Mouse (Mus musculus) ES-Bruce4 (cell line): ENCODE results near the gene Igf2r. TPM values are rescaled to one million over a fixed set of nuclear protein-coding genes. Genes with fewer than 3 reads are reported as not detected.

Experiments
- H3K27ac ChIP-seq: 2 replicates; pipeline ENCODE4 v1.5.1; 2012; ENCODE audit warnings: low read length, inconsistent platforms; ENCODE audit not compliant: insufficient read depth
- H3K27me3 ChIP-seq: 2 replicates; pipeline ENCODE4 v1.6.1; 2012; ENCODE audit warnings: mild to moderate bottlenecking, low read length, inconsistent platforms; ENCODE audit not compliant: control insufficient read depth, poor library complexity, insufficient read depth, severe bottlenecking
- H3K36me3 ChIP-seq: 2 replicates; pipeline ENCODE4 v1.6.1; 2012; ENCODE audit warnings: inconsistent platforms, mild to moderate bottlenecking, low read length, moderate library complexity; ENCODE audit not compliant: control insufficient read depth, poor library complexity, insufficient read depth, severe bottlenecking
- H3K4me1 ChIP-seq: one replicate; pipeline ENCODE4 v1.8.1; 2011; ENCODE audit warnings: low read length; ENCODE audit not compliant: control insufficient read depth, insufficient read depth
- H3K4me3 ChIP-seq: 2 replicates; pipeline ENCODE4 v1.5.1; 2011; ENCODE audit warnings: low read depth, mild to moderate bottlenecking, low read length
- H3K9ac ChIP-seq: 2 replicates; pipeline ENCODE4 v1.6.1; 2012; ENCODE audit warnings: low read depth, mild to moderate bottlenecking, inconsistent platforms; ENCODE audit not compliant: poor library complexity, severe bottlenecking
- H3K9me3 ChIP-seq: replicated peaks from 2 replicates; pipeline ENCODE4 v1.6.1; 2012; ENCODE audit warnings: mild to moderate bottlenecking, low read length, inconsistent platforms; ENCODE audit not compliant: control insufficient read depth, poor library complexity, insufficient read depth, severe bottlenecking
- CTCF ChIP-seq: IDR thresholded peaks from one replicate; pipeline ENCODE4 v1.8.1; 2011; ENCODE audit warnings: low read depth, low read length
- EP300 ChIP-seq: IDR thresholded peaks from 2 replicates; pipeline ENCODE4 v1.6.1; 2011; ENCODE audit warnings: low read depth, low read length; ENCODE audit not compliant: insufficient read depth
- POLR2A ChIP-seq: IDR thresholded peaks from one replicate; pipeline ENCODE4 v1.8.1; 2011; ENCODE audit warnings: low read length; ENCODE audit not compliant: insufficient read depth
- polyA plus RNA-seq: library from polyadenylated mRNA; stranded (reverse); fragments of >200 nt; gene quantifications from 2 replicates; pipeline ENCODE4 v1.2.4, GENCODE M21; 2011; ENCODE audit warnings: low read depth; ENCODE audit not compliant: missing spikeins, insufficient read depth, insufficient read length

Gene Igf2r
- polyA plus RNA-seq, 1 experiment = 61.4 TPM

DNA sequence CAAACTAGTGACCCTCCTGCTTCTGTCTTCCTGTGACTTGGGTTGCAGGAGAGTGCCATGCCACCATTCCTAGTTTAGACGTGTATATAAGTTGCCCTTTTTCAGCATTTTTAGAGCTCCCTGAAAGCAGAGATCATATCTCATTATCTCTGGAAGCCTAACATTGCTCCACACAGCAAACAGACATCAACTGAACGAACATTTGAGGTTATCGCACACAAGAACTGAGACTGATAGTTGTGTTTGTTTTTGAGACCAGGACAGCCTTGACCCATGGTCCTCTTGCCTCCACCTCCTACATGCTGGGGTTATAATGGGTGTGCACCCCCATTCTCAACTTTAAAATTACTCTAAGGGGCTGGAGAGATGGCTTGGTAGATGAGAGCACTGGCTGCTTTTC, 27.2 kb upstream of the Igf2r start:
- Histone ChIP-seq H3K4me1 (no peaks in the 10 kb centered on the region), H3K27ac (no peak overlapping the region), H3K9ac (no peak overlapping the region), H3K36me3 (no peaks in the 10 kb centered on the region), H3K27me3 (no peaks in the 10 kb centered on the region), H3K4me3 (no peak overlapping the region), H3K9me3 (no peaks in the 10 kb centered on the region)
- TF ChIP-seq POLR2A (no peak), CTCF (no peak), EP300 (no peak)

DNA sequence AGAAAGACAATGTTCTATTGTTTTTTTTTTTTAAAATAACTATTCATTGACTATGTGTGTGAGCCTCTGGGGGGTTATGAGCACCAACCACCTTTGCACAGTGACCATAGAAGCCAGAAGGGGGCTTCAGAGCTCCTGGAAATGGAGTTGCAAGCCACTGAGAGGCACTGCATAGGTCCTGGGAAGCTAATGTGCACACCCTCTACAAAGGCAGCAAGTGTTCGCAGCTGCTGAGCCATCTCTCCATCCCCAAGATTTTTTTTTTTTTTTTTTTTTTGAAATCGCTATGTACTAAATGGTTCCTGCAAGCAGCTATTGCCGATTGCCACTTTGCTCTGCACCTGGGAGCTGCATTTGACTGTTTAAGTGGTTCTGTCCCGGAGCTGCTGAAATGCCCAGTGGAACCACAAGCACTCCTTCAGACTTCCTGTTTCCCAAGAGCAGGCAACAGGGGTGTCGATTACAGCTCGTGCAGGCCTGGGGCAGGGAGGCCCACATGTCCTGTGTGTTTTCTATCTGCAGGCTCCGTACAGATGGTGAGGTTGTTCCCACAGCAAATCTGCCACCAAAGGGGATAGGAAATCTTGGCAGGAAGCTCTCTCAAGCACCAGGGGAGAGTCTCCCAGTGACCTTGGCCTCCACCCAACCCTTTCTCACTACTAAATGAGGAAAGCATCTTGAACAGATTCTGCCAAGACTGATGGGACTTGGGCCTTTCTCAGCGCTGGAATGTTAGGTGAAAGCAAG, 24.4 kb upstream of the Igf2r start:
- Histone ChIP-seq H3K4me1 (no peaks in the 10 kb centered on the region), H3K36me3 (no peaks in the 10 kb centered on the region), H3K9me3 (0 out of 2 replicates have a peak, but pooled peaks cover 4% of the 10 kb centered on the region), H3K27me3 (no peaks in the 10 kb centered on the region), H3K4me3 (no peak overlapping the region), H3K27ac (no peak overlapping the region), H3K9ac (no peak overlapping the region)
- no peak for TF ChIP-seq POLR2A
- no peak for TF ChIP-seq CTCF
- no peak for TF ChIP-seq EP300

DNA sequence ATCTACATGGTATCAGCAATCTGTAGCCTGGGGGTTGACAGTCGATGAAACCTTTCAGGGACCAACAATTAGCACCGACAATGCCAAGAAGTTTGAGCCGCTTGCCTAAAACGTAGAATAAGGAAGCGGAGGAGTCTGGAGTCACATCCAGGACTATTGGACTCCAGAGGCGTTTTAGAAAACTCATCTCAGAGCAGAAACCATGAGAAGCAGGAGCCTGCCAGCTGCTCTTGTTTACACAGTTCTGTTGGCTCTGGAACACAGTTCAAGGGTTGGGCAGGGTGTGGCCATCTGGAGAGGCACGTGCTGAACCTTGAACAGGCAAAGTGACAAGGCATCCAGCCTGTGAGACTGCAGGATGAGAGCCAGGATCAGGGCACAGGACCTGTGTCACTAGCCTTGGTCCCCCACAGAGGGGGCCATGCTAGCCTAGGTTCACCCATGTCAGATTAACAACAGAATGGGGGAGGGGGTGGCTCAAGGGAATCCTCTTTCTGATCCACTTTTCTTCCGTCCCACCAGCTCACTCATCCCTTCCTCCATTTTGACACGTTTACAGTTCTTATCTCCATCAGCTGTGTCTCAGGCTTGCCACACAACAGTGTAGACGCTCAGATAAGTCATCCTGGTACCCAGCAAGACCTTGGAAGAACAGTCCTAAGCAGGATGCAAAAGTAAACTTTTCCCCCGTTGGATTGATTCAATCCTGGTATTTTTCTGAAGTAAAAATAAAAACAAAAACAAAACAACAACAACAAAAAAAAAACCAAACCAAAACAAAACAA, 23.1 kb upstream of the Igf2r start:
- H3K27me3 ChIP-seq = no peaks in the 10 kb centered on the region
- H3K4me3 ChIP-seq = no peak overlapping the region
- 0 out of 2 replicates have a peak, but pooled peaks cover 4% of the 10 kb centered on the region for H3K9me3 ChIP-seq
- no peaks in the 10 kb centered on the region for H3K4me1 ChIP-seq
- H3K27ac ChIP-seq = no peak overlapping the region
- H3K9ac ChIP-seq = no peak overlapping the region
- H3K36me3 ChIP-seq = no peaks in the 10 kb centered on the region
- TF ChIP-seq EP300 = no peak
- TF ChIP-seq POLR2A = no peak
- TF ChIP-seq CTCF = no peak

DNA sequence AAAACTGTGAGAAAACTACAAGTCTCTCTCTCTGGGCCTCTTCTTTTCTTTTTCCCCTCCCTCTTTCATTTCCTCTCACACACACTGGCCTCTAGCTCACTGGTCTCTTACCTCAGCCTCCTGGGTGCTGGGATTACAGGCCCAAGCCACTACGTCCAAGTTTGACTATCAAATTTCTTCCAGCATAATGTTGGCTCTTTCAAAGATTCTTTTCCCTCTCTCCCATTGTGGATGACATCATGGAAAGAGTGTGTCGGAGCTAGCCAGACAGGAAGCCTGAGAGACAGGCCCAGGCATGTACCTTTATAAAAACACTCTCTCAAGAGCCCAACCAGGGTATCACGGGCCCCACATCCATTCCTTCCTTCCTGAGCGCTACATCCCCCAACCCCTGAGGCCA, 22.0 kb upstream of the Igf2r start:
- Histone ChIP-seq H3K9ac (no peak overlapping the region), H3K9me3 (0 out of 2 replicates have a peak, but pooled peaks cover 4% of the 10 kb centered on the region), H3K36me3 (no peaks in the 10 kb centered on the region), H3K4me1 (no peaks in the 10 kb centered on the region), H3K27ac (no peak overlapping the region), H3K27me3 (no peaks in the 10 kb centered on the region), H3K4me3 (no peak overlapping the region)
- TF ChIP-seq POLR2A = no peak
- no peak for TF ChIP-seq CTCF
- TF ChIP-seq EP300 = no peak

DNA sequence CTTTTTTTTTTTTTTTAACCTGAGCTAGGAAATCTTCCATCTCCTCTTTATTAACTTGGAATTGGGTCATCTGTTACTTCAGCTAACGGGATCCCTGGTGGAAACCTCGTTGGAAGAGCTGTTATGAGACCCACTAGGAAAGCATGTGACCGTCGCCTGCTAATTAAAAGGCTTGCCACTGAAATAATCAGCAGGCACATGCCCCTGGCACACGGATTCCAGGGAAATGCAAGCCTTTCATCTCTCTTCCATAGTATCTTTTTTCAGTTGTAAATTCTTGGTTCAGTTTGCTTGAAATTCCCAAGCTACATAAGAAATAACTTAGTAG, 21.6 kb upstream of the Igf2r start:
- no peak overlapping the region for H3K4me3 ChIP-seq
- H3K27ac ChIP-seq = no peak overlapping the region
- H3K9me3 ChIP-seq = 0 out of 2 replicates have a peak, but pooled peaks cover 4% of the 10 kb centered on the region
- H3K4me1 ChIP-seq = no peaks in the 10 kb centered on the region
- no peak for TF ChIP-seq CTCF
- no peak for TF ChIP-seq EP300
- TF ChIP-seq POLR2A = no peak
- H3K9ac ChIP-seq = no peak overlapping the region
- H3K27me3 ChIP-seq = no peaks in the 10 kb centered on the region
- H3K36me3 ChIP-seq = no peaks in the 10 kb centered on the region
